Mouse (Mus musculus): Measurements from ENCODE around the gene Aqp9. TPM values are rescaled to one million over a fixed set of nuclear protein-coding genes. Genes with fewer than 3 reads are reported as not detected.

Gene Aqp9
- not detected for total RNA-seq (2021)
- long read RNA-seq, experiment 1 = 0 reads
- long read RNA-seq, experiment 2 = 0 reads

DNA sequence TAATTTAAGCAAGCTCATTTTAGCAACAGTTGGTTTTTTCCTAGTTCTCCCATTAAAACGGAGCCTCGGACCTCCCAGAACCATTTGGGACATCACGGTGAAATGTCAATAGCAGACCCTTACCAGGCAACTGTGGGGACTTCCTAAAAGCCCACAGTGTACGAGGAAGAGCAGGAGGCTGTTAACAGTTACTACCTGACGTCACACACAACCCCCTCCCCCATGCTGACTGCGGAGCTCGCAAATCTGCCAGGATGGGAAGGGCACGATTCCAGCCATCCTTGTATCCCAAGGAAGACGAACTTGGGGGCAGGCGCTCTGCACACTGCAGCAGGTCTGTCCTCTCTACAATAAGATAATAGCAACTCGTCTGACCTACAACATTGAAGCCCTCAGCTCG, at the start of gene Aqp9:
Aqp9 (minus strand) TSS at position 172 of the 400 bp plus-strand sequence.
- Histone ChIP-seq H3K27ac (no peak within 1 kb of the TSS), H3K4me3 (no peak within 1 kb of the TSS)
- no peak for DNase-seq
- intact Hi-C loops (cut with DNase I) = no loop called here
- TF ChIP-seq CTCF (IDR thresholded peaks at IDR 0.05) = no peak

GRCm38 (mm10) chr9:71217793-71218095, 49.3 kb upstream of the Aqp9 start:
- TF ChIP-seq CTCF (IDR thresholded peaks at IDR 0.05) = no peak
- intact Hi-C loops (cut with DNase I) = loop anchor here (10.0 kb wide), 2 partner anchors 227 to 407 kb away; no protein-coding TSS in a partner anchor
- Histone ChIP-seq H3K4me3 (no peak overlapping the region), H3K27ac (no peak overlapping the region)
- DNase-seq = no peak

GRCm38 (mm10) chr9:71216996-71217792, 48.7 kb upstream of the Aqp9 start:
- no peak overlapping the region; the same call in 1 of the 2 replicates for H3K4me3 ChIP-seq
- intact Hi-C loops (cut with DNase I) = loop anchor here (10.0 kb wide), 2 partner anchors 228 to 408 kb away; no protein-coding TSS in a partner anchor
- TF ChIP-seq CTCF (IDR thresholded peaks at IDR 0.05) = no peak
- no peak for DNase-seq
- no peak overlapping the region for H3K27ac ChIP-seq

GRCm38 (mm10) chr9:71216036-71216995, 47.8 kb upstream of the Aqp9 start:
- H3K27ac ChIP-seq = peak overlapping the region; percentile 1; the same call in 1 of the 2 replicates
- H3K4me3 ChIP-seq = peak overlapping the region; percentile 71
- intact Hi-C loops (cut with DNase I) = loop anchor here (10.0 kb wide), 2 partner anchors 228 to 408 kb away; no protein-coding TSS in a partner anchor
- TF ChIP-seq CTCF (IDR thresholded peaks at IDR 0.05) = no peak
- peak; percentile 41 for DNase-seq

DNA sequence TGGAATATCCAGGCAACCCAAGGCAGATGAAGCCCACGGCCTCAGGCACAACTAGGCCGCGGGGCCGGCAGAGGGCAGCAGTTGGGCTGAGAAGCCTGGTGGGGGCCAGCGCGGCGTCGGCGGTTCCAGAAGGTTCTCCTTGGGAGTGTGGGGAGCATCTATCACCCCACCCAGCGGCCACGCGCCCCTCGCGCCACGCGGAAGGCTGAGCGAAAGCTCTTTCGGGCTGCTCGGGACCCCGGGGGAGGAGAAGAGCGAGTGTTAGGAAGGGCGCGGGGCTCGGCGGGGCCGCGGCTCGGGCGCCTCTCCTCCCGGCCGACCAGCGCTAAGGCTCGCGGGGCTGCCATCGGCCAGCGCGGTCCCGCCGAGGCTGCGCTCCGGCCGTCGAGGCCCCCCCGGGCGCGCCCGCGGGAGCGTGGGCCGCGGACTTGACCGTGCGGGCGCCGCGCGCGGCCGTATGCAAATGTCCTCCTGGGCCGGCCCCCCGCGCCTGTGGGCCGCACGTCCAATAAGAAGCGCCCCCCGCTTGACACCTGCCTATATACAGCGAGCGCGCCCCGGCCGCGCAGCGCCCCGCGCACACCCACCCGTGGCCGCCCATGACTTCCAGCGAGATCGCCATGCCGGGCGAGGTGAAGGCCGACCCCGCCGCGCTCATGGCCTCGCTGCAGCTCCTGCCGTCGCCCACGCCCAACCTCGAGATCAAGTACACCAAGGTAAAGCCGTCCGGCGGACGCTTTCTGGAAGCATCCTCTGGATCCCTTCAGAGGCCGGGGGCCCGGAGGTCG, 47.0 kb upstream of the Aqp9 start, which contains the start of gene Aldh1a2:
Aldh1a2 (plus strand) TSS at position 542 of the 788 bp plus-strand sequence.
- peak; percentile 84 for DNase-seq
- peak within 1 kb of the TSS; percentile 71 for H3K4me3 ChIP-seq
- intact Hi-C loops (cut with DNase I) = loop anchor here (10.0 kb wide), 2 partner anchors 229 to 409 kb away; no protein-coding TSS in a partner anchor

GRCm38 (mm10) chr9:71213636-71214035, 45.2 kb upstream of the Aqp9 start:
- H3K4me3 ChIP-seq = no peak overlapping the region
- intact Hi-C loops (cut with DNase I) = loop anchor here (10.0 kb wide), 2 partner anchors 231 to 411 kb away; no protein-coding TSS in a partner anchor
- H3K27ac ChIP-seq = no peak overlapping the region
- DNase-seq = no peak
- TF ChIP-seq CTCF (IDR thresholded peaks at IDR 0.05) = no peak

More for the DNA sequence above, 47.0 kb upstream of the Aqp9 start, which contains the start of gene Aldh1a2:
- peak within 1 kb of the TSS; percentile 1; the same call in 1 of the 2 replicates for H3K27ac ChIP-seq
- TF ChIP-seq CTCF (IDR thresholded peaks at IDR 0.05) = peak; percentile 71

DNA sequence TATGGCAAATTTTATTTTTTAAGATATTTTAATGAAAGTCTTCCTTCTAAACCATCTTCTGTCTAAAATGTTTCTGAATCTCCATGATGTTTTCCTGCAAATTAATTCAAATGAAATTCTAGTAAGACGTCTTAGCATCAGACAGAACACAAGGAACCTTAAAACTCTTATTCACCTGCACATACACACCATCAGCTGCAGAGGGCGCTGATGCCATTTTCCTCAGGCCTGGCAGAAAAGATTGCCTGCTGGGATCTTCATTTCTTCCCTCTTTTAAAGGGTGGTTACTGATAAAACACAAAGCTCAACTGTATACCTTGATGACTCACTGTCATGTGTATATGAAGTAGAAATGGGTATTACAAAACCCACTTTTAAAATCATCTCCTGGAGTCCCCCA, 42.4 kb upstream of the Aqp9 start:
- intact Hi-C loops (cut with DNase I) = loop anchor here (10.0 kb wide), 2 partner anchors 234 to 414 kb away; no protein-coding TSS in a partner anchor
- Histone ChIP-seq H3K27ac (no peak overlapping the region), H3K4me3 (no peak overlapping the region)
- peak; percentile 69 for TF ChIP-seq CTCF (IDR thresholded peaks at IDR 0.05)
- DNase-seq = peak; percentile 39

DNA sequence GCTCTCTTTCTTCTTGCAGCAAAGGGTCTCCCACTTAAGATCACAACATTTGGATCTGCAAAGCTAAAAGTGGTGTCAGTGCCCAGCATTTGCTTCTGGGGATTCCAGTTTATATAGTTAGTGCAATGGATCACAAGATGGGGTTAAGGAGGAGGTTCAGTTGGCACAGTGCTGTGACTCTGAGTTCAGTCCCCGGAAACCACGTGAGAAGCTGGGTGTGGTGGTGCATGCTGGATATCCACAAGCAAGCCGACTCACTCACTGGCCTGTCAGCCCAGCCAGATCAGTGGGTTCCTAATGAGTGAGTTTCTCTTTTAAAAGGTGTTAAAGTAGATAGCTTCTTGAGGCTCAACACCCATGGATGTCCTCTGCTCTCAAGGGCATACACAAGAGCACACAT, 40.8 kb upstream of the Aqp9 start:
- DNase-seq = no peak
- Histone ChIP-seq H3K27ac (no peak overlapping the region), H3K4me3 (no peak overlapping the region)
- no peak for TF ChIP-seq CTCF (IDR thresholded peaks at IDR 0.05)
- intact Hi-C loops (cut with DNase I) = no loop called here

DNA sequence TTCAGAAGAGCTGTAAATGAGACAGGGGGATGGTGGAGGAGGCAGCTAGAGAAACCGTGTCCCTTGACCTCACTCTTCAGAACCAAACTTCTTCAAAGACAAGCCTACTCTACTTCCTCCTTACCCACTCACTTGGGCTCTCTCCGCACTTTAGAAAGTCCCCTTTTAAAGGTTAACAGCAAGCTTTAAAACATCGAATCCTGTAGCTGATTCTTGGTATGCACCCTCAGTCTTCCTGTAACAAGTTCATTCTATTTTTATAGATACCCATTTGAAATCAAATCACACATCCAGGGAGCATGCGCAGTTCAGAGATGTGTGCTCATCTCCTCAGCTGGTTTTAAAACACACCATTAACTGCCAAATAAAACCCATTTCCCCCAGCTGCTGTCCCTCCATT, 33.8 kb upstream of the Aqp9 start:
- no peak for TF ChIP-seq CTCF (IDR thresholded peaks at IDR 0.05)

DNA sequence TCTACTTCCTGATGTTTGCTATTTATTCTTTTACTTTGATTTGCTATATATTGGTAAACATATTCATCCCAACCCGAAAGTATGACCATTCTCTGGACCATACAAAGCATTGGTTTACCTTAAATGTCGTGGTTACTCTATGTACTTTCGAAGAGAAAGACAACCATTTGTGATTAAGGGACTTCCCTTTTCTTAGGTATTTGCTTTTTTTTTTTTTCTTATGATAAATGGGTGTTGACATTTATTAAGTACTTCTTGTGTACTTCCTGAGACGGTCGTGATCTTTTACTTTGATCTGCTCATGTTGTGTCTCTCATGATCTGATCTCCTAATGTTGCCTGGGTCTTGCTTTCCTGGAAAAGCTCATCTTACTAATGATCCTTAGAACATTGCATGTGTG, 30.3 kb upstream of the Aqp9 start:
- TF ChIP-seq CTCF (IDR thresholded peaks at IDR 0.05) = no peak
- Histone ChIP-seq H3K4me3 (no peak overlapping the region), H3K27ac (no peak overlapping the region)
- intact Hi-C loops (cut with DNase I) = no loop called here
- DNase-seq = no peak

More for the DNA sequence above, 33.8 kb upstream of the Aqp9 start:
- intact Hi-C loops (cut with DNase I) = no loop called here
- DNase-seq = no peak
- Histone ChIP-seq H3K27ac (no peak overlapping the region), H3K4me3 (no peak overlapping the region)

GRCm38 (mm10) chr9:71188647-71189415, 20.3 kb upstream of the Aqp9 start:
- peak; percentile 60 for DNase-seq
- no peak overlapping the region for H3K27ac ChIP-seq
- intact Hi-C loops (cut with DNase I) = loop anchor here (10.0 kb wide), 1 partner anchor 64 kb away; no protein-coding TSS in a partner anchor
- peak; percentile 78 for TF ChIP-seq CTCF (IDR thresholded peaks at IDR 0.05)
- H3K4me3 ChIP-seq = peak overlapping the region; percentile 55
